In genomic region chr11:53931091-53931943, GRCm38 (mm10) we compare ENCODE assay signal across 8 mouse cellular contexts. TPM values are rescaled to one million over a fixed set of nuclear protein-coding genes. Genes with fewer than 3 reads are reported as not detected.
DNase-seq lines count a peak whose midpoint lies in the region; ATAC-seq and TF ChIP-seq lines count a peak whose summit lies in the region.

No protein-coding gene starts in this region.

- H3K9ac ChIP-seq in kidney, embryonic 14.5 days (ENCODE audit: low read depth, low read length), result no peak overlapping the region
- no peak overlapping the region for H3K9ac ChIP-seq in embryonic facial prominence, embryonic 14.5 days (ENCODE audit: low read depth, low read length)
- H3K9ac ChIP-seq in intestine, embryonic 14.5 days (ENCODE audit: low read length), result no peak overlapping the region
- no peak overlapping the region for H3K9ac ChIP-seq in limb, embryonic 14.5 days (ENCODE audit: low read depth, low read length, severe bottlenecking)

- H3K4me3 ChIP-seq in kidney, embryonic 14.5 days (ENCODE audit: low read length), result no peak overlapping the region
- no peak overlapping the region for H3K4me3 ChIP-seq in bone marrow, adult 2 months (replicated peaks; ENCODE audit: control insufficient read depth, low read depth, low read length)
- H3K4me3 ChIP-seq in embryonic facial prominence, embryonic 14.5 days (ENCODE audit: low read depth, low read length), result no peak overlapping the region
- H3K4me3 ChIP-seq in intestine, embryonic 14.5 days (ENCODE audit: low read depth, low read length), result no peak overlapping the region
- no peak overlapping the region for H3K4me3 ChIP-seq in limb, embryonic 14.5 days (replicated peaks; ENCODE audit: low read length)

- WGBS in kidney, embryonic 14.5 days, result 32% methylated on average over 17 of the region's 17 CpGs
- 39% methylated on average over 17 of the region's 17 CpGs for WGBS in bone marrow, adult 2 months
- 30% methylated on average over 17 of the region's 17 CpGs for WGBS in embryonic facial prominence, embryonic 14.5 days
- 33% methylated on average over 17 of the region's 17 CpGs for WGBS in intestine, embryonic 14.5 days
- WGBS in limb, embryonic 14.5 days, result 32% methylated on average over 17 of the region's 17 CpGs

- no peaks in the 10 kb centered on the region for H3K9me3 ChIP-seq in kidney, embryonic 14.5 days (ENCODE audit: control insufficient read depth, low read length)
- H3K9me3 ChIP-seq in embryonic facial prominence, embryonic 14.5 days (ENCODE audit: control insufficient read depth, low read length), result no peaks in the 10 kb centered on the region
- no peaks in the 10 kb centered on the region for H3K9me3 ChIP-seq in intestine, embryonic 14.5 days (ENCODE audit: control insufficient read depth, low read length)
- no peaks in the 10 kb centered on the region for H3K9me3 ChIP-seq in limb, embryonic 14.5 days (ENCODE audit: control insufficient read depth, low read length)

- H3K36me3 ChIP-seq in kidney, embryonic 14.5 days (ENCODE audit: control insufficient read depth, insufficient read depth, low read length), result no peaks in the 10 kb centered on the region
- H3K36me3 ChIP-seq in embryonic facial prominence, embryonic 14.5 days (ENCODE audit: control insufficient read depth, insufficient read depth, low read length), result no peaks in the 10 kb centered on the region
- no peaks in the 10 kb centered on the region for H3K36me3 ChIP-seq in intestine, embryonic 14.5 days (ENCODE audit: control insufficient read depth, insufficient read depth, low read length)
- no peaks in the 10 kb centered on the region for H3K36me3 ChIP-seq in limb, embryonic 14.5 days (ENCODE audit: control insufficient read depth, insufficient read depth, low read length)

- H3K27ac ChIP-seq in kidney, embryonic 14.5 days (ENCODE audit: low read depth, low read length), result no peak overlapping the region
- H3K27ac ChIP-seq in bone marrow, adult 2 months (ENCODE audit: control insufficient read depth, insufficient read depth, low read depth, low read length, poor library complexity), result no peak overlapping the region
- H3K27ac ChIP-seq in embryonic facial prominence, embryonic 14.5 days (replicated peaks; ENCODE audit: low read depth, low read length), result no peak overlapping the region
- no peak overlapping the region for H3K27ac ChIP-seq in intestine, embryonic 14.5 days (ENCODE audit: low read depth)
- H3K27ac ChIP-seq in limb, embryonic 14.5 days (replicated peaks; ENCODE audit: low read depth, low read length), result no peak overlapping the region

- ATAC-seq in kidney, embryonic 14.5 days (ENCODE audit: low FRiP score, low TSS enrichment), result no peak
- no peak for ATAC-seq in embryonic facial prominence, embryonic 14.5 days (ENCODE audit: low read depth)
- no peak; the same call in 1 of the 2 replicates for ATAC-seq in intestine, embryonic 14.5 days (replicated peaks; ENCODE audit: low FRiP score, low TSS enrichment, low read depth)
- ATAC-seq in limb, embryonic 14.5 days (ENCODE audit: low FRiP score, low read depth), result no peak

- no peak for TF ChIP-seq POLR2A in bone marrow, adult 2 months (IDR thresholded peaks at IDR 0.05; ENCODE audit: borderline replicate concordance, control insufficient read depth, low read depth, low read length)
- no peak for TF ChIP-seq POLR2A in limb, embryonic 14.5 days (IDR thresholded peaks at IDR 0.05; ENCODE audit: borderline replicate concordance, extremely low read depth, insufficient read depth, insufficient read length)

- peak; percentile 66 for DNase-seq in kidney, adult 18-20 months
- DNase-seq in embryonic facial prominence, embryonic 14.5 days (ENCODE audit: low spot score), result peak; percentile 63
- DNase-seq in intestine, embryonic 14.5 days (ENCODE audit: low spot score), result peak; percentile 78
- peak; percentile 12 for DNase-seq in limb, embryonic 14.5 days (ENCODE audit: low spot score)
- peak; percentile 51 for DNase-seq in ovary, postnatal 14 days (ENCODE audit: low spot score)
- peak; percentile 39 for DNase-seq in thymus, postnatal 25 days

- H3K4me2 ChIP-seq in kidney, embryonic 14.5 days (replicated peaks; ENCODE audit: low read depth, low read length), result no peak overlapping the region
- no peak overlapping the region for H3K4me2 ChIP-seq in embryonic facial prominence, embryonic 14.5 days (ENCODE audit: low read depth, low read length)
- no peak overlapping the region for H3K4me2 ChIP-seq in intestine, embryonic 14.5 days (ENCODE audit: low read length)
- no peak overlapping the region for H3K4me2 ChIP-seq in limb, embryonic 14.5 days (replicated peaks; ENCODE audit: low read depth, low read length, severe bottlenecking)

- H3K27me3 ChIP-seq in kidney, embryonic 14.5 days (ENCODE audit: control insufficient read depth, insufficient read depth, low read length), result no peaks in the 10 kb centered on the region
- no peaks in the 10 kb centered on the region for H3K27me3 ChIP-seq in embryonic facial prominence, embryonic 14.5 days (replicated peaks; ENCODE audit: control insufficient read depth, insufficient read depth, low read length)
- H3K27me3 ChIP-seq in intestine, embryonic 14.5 days (replicated peaks; ENCODE audit: control insufficient read depth, insufficient read depth, low read length), result no peaks in the 10 kb centered on the region
- H3K27me3 ChIP-seq in limb, embryonic 14.5 days (ENCODE audit: control insufficient read depth, insufficient read depth, low read length), result no peaks in the 10 kb centered on the region

- peak; percentile 48; the same call in 1 of the 2 replicates for TF ChIP-seq CTCF in bone marrow, adult 2 months (IDR thresholded peaks at IDR 0.05; ENCODE audit: control insufficient read depth, insufficient read depth, low read length)

- no peaks in the 10 kb centered on the region for H3K4me1 ChIP-seq in kidney, embryonic 14.5 days (ENCODE audit: control insufficient read depth, insufficient read depth, low read length)
- H3K4me1 ChIP-seq in bone marrow, adult 2 months (ENCODE audit: control insufficient read depth, insufficient read depth, low read length), result no peaks in the 10 kb centered on the region; the same call in 1 of the 2 replicates
- no peaks in the 10 kb centered on the region for H3K4me1 ChIP-seq in embryonic facial prominence, embryonic 14.5 days (ENCODE audit: control insufficient read depth, insufficient read depth, low read length)
- 0 out of 2 replicates have a peak, but pooled peaks cover 7% of the 10 kb centered on the region for H3K4me1 ChIP-seq in intestine, embryonic 14.5 days (replicated peaks; ENCODE audit: control insufficient read depth, insufficient read depth, low read length)
- no peaks in the 10 kb centered on the region for H3K4me1 ChIP-seq in limb, embryonic 14.5 days (ENCODE audit: control insufficient read depth, insufficient read depth, low read length)

RNA-seq across cellular contexts. Expression of gene Slc22a5, which starts 39.9 kb away (rescaled TPM):
- 8.6 and 12.9 TPM in 2 replicates for polyA plus RNA-seq in kidney, embryonic 14.5 days (2014; fragmentation: Nextera tagmentation; extraction: Ambion mirVana)
- 4.0 and 6.5 TPM in 2 replicates for polyA plus RNA-seq in bone marrow, adult 2 months (2011; ENCODE audit: insufficient read depth, insufficient read length, low replicate concordance, missing spikeins)
- 9.0 and 10.2 TPM in 2 replicates for polyA plus RNA-seq in embryonic facial prominence, embryonic 14.5 days (2014; fragmentation: Nextera tagmentation; extraction: Ambion mirVana)
- polyA plus RNA-seq in intestine, embryonic 14.5 days (2014; fragmentation: Nextera tagmentation; extraction: Ambion mirVana), result 9.4 and 11.8 TPM in 2 replicates
- polyA plus RNA-seq in limb, embryonic 14.5 days (2012; rRNA removed), result 11.4 and 13.2 TPM in 2 replicates
- polyA plus RNA-seq in limb, embryonic 14.5 days (2014; fragmentation: Nextera tagmentation; extraction: Ambion mirVana), result 8.9 TPM in 2 replicates

RNA-seq across cellular contexts. Expression of gene Slc22a21, which starts 48.8 kb away (rescaled TPM):
- 5.2 and 5.5 TPM in 2 replicates for polyA plus RNA-seq in kidney, embryonic 14.5 days (2014; fragmentation: Nextera tagmentation; extraction: Ambion mirVana)
- polyA plus RNA-seq in bone marrow, adult 2 months (2011; ENCODE audit: insufficient read depth, insufficient read length, low replicate concordance, missing spikeins), result 3.1 and 6.3 TPM in 2 replicates
- 4.0 and 4.9 TPM in 2 replicates for polyA plus RNA-seq in embryonic facial prominence, embryonic 14.5 days (2014; fragmentation: Nextera tagmentation; extraction: Ambion mirVana)
- 9.9 and 10.0 TPM in 2 replicates for polyA plus RNA-seq in intestine, embryonic 14.5 days (2014; fragmentation: Nextera tagmentation; extraction: Ambion mirVana)
- 9.7 and 11.9 TPM in 2 replicates for polyA plus RNA-seq in limb, embryonic 14.5 days (2012; rRNA removed)
- polyA plus RNA-seq in limb, embryonic 14.5 days (2014; fragmentation: Nextera tagmentation; extraction: Ambion mirVana), result 5.9 and 6.2 TPM in 2 replicates

Comparison
In these comparisons a context has a peak if more than half of its experiments do, and no peak if none do; other contexts are left out.
1. DNase-seq: peak in every context shown above with its lines; median percentile 78 in intestine, embryonic 14.5 days; 66 in kidney, adult 18-20 months; 63 in embryonic facial prominence, embryonic 14.5 days; 51 in ovary, postnatal 14 days; 39 in thymus, postnatal 25 days; 12 in limb, embryonic 14.5 days.